Mouse (Mus musculus) cerebellum, adult 2 months (tissue): ENCODE data around the gene Heg1.

Experiments
- CTCF ChIP-seq: fragments of 200-500 bp; IDR thresholded peaks from 2 replicates; pipeline ENCODE4 v1.5.1; 2011; ENCODE audit warnings: low read depth, mild to moderate bottlenecking, control low read depth, low read length, moderate library complexity, borderline replicate concordance; ENCODE audit not compliant: insufficient read depth
- POLR2A ChIP-seq: fragments of 200-500 bp; IDR thresholded peaks from 2 replicates; pipeline ENCODE4 v1.6.1; 2011; ENCODE audit warnings: low read length, control low read depth, borderline replicate concordance; ENCODE audit not compliant: insufficient read depth

DNA sequence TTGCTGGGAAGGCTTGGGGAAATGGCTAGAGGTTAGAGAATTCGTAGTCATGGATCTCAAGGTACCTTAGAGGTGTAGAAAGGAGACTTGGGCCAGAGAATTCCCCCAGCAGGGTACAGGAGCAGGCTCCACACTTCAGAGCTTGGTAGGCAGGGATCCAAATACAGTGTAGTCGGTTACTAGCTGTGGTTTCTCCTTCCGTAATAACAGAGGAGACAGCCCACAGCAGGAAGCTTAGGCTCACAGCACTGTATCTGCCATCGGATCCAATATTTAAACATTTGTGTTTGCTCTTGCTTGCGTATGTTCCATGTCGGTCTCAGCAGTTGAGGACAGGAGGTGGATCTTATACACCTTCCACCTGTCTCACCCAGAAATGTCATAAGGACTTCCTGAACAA lies 111.7 kb downstream of the Heg1 start:
- TF ChIP-seq POLR2A (no peak), CTCF (no peak)
